Mouse (Mus musculus): ENCODE measurements around the gene Disp2.
A peak's percentile ranks its signal among the peaks of the same experiment; 100 is the strongest.

Disp2 gene

GRCm38 (mm10) chr2:118779504-118780480 is at the start of gene Disp2:
TSS of gene Disp2 (plus strand) at chr2:118779719.
- peak; percentile 86 for DNase-seq

GRCm38 (mm10) chr2:118729816-118730621 is 49.5 kb upstream of the Disp2 start:
- DNase-seq = no peak

DNA sequence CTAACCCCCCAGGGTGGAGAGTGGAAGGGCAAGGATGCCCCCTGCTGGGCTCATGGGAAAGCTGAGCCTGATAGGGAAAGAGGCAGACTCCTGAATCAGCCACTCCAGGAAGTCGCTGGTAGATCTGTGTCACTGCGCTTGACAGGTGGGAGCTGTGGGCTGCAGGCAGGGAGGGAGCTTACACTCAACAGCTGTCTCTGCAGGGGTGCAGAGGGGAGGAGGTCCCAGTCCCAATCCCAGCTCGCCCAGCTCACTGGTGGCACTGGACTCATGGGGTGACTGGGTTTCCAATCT is 49.0 kb upstream of the Disp2 start:
- peak; percentile 84 for DNase-seq

DNA sequence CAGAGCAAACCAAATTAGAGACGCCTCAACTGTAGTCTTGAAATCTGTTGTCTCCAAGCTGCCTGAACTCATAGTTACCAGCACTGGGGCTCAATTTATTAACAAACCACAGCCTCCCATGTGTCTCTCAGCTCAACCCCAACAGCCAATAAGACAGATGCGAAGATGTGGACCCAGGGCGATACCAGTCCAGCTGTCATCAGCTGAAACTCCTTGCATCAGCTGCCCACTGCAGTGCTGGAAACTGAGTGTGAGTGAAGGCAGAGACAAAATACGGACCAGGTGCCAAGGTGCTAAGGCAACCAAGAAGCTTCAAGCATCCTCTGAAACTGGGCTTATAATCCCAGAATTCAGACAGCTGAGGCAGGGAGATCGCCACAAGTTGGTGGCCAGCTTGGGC is 47.5 kb upstream of the Disp2 start:
- no peak for DNase-seq

DNA sequence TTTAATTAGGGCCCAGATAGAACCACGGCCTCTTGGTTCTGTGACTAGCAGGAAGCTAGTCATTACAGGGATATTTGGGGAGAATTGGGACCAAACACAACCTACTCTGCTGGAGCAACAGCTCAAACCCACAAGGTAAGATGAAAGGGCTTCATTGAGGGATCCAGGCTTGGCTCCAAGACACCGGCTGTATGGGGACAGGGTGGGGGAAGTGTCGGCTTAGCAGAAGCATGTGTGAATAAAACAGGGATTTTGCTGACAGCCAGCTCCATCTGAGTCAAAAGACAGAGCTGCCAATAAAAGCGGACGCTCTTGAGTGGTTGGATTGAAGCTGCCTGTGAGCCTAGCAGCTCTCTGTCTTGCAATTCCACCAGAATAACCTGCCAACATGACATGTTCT is 46.2 kb upstream of the Disp2 start:
- DNase-seq = no peak

DNA sequence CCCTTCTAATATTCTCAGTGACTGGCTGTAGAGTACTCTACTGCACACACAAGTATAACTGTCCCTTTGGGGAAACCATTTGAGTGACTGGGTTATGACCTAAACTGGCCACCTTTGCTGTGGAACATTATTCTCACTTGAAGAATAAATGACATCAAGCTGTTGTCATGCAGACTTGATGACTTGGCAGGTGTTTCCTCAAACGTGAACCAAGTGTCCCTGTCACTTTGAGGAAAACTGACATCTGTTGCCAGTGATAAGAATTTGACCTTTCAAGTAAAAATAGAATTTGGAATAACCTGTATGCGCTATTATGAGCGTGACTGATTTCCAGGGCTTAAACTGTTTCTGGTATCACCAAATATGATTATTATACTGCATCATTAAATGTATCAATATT is 39.2 kb upstream of the Disp2 start:
- DNase-seq = no peak

- DNase-seq = no peak
Measured at GRCm38 (mm10) chr2:118741183-118741582, 38.3 kb upstream of the Disp2 start.

DNA sequence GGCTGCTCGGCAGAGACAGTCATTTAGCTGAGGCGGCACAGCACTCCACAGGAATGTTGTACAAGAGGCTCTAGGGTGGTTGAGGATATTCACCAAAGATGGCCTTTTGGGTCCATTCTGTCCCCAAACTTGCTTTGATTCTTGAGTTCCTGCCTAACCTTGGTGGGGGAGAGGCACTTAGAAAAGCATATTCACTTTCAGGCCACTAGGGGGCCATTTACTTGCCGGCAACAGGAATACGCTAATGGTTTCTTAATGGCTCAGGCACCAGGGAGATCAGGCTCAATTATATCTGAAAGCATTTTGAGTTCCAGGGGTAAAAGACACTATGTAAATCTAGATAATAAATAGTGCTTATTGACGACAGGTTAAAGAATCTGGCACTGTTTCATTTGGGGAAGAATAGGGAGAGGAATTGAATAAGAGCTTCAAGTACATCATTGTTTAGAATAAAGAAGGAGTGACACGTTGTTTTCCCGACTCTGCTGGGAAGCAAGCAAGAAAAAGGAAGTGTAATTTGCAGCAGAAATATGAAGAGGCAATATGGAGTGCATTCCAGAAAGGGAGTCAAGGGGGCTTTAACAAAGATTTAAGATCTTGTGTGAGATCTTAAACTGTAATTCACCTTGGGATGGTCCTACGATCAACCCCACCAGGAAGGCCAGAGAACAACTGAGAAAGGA is 36.1 kb upstream of the Disp2 start:
- peak; percentile 42 for DNase-seq

DNA sequence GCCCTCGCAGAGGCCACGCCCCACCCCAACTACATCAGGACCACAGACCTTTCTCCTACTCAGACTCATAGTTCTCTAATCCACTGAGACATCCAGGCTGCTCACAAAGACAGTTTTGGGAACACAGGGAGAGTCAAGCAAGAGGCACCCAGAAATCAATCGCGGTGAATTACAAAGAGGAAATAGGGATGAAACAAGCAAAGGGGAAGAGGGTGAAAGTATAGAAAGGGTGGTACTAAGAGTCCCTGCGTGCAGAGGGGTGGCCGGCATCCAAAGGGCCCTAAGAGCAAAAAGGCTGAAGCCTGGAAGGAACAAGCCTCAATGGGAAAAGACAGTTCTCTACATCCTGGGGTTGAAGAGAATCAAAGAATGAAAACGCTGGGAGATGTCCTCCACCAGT is 34.9 kb upstream of the Disp2 start:
- DNase-seq = no peak

GRCm38 (mm10) chr2:118745232-118745884 is 34.2 kb upstream of the Disp2 start, which contains the start of gene Inafm2:
TSS of gene Inafm2 (plus strand) at chr2:118745758.
- DNase-seq = peak; percentile 94

- peak; percentile 59 for DNase-seq
Measured at GRCm38 (mm10) chr2:118745915-118746901, 33.3 kb upstream of the Disp2 start.

- DNase-seq = no peak
Measured at GRCm38 (mm10) chr2:118747301-118747960, 32.1 kb upstream of the Disp2 start.

GRCm38 (mm10) chr2:118749341-118749884 is 30.1 kb upstream of the Disp2 start:
- no peak for DNase-seq

DNA sequence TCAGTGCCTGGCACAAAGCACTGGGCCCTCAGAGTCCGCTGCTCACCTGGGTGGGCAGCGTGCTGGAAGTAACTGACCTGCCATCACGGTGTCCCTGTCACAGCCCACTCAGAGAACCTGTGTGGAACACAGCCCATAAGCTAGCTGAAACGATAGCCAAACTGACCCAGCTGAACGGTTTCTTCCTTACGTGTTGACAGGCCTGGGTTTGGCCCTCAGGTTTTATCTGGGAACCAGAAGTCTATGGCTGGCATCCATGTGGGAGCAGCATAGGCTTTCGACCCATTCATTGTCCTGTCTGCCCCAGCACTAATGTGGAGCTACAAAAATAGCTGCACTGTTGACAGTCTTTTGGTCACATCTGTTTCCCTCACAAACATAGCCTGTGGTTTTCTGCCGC is 29.0 kb upstream of the Disp2 start:
- DNase-seq = no peak

DNA sequence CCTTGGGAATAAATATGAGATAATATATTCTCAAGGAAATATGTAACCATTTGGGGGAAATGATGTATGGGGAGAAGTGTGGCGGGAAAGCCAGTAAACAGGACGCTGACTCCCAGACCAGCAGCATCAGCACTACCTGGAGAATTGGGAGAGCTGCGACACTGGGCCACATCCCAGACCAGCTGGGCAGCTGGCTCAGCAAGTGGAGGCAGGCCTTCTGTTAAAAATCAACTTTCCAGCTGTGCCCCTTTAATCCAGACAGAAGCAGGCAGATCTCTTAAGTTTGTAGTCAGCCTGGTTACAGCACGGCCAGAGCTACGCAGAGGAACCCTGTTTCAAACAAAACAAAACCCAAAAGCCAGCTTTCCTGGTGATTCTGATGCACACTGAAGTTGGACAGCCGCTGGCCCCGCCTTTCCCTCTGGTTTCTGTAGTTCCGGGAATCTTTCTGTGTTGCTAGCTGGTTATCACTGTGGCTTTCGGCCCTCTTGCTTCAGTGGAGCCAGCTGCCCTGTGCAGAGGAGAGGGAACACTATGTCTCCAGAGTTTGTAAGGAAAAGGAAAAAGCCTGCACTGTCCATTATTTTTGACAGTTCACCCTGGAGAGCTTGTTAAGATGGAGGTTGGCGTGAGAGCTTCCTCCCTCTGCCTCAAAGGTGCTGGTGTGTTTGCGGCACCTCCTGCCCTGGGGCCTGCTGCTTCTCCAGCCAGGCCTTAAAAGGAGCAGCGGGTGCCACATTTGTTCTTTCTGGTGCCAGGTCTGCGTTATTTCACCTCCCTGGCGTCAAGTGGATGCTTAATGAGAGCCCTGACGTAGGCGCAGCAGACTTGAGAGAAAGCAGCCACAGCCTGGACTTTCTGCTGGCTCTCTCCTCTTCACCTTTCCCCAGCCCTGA is 27.4 kb upstream of the Disp2 start:
- no peak for DNase-seq

GRCm38 (mm10) chr2:118752792-118753108 is 26.8 kb upstream of the Disp2 start:
- DNase-seq = no peak

DNA sequence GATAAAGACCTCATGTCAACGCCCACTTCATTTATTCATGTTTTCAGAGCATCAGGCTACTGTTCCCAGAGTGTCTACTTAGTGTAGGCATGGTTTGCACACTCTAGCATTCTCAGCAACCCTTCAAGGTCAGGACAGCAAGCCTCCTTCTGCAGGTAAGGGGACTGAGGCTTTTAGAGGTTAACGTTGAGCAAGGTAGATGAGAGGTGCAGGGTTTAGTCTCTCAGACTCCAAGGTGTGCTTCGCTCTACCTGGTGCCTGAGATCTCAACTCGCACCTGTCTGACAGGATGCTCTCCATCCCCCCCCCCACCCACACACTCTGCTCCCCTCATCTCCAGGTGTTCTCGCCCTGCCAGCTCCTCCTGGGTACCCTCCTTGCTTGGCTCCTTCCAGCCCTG is 25.4 kb upstream of the Disp2 start:
- no peak for DNase-seq

- no peak for DNase-seq
Measured at GRCm38 (mm10) chr2:118755407-118755806, 24.1 kb upstream of the Disp2 start.

- no peak for DNase-seq
Measured at GRCm38 (mm10) chr2:118756103-118756502, 23.4 kb upstream of the Disp2 start.

- DNase-seq = peak; percentile 84
Measured at GRCm38 (mm10) chr2:118759828-118760227, 19.7 kb upstream of the Disp2 start.

All from thymus, postnatal 25 days (tissue).